Mouse (Mus musculus) adrenal gland, postnatal 10 days (tissue): ENCODE results near the gene Gm20773. TPM values are rescaled to one million over a fixed set of nuclear protein-coding genes. Genes with fewer than 3 reads are reported as not detected.
"Not testable (repeated sequence)": the region's sequence is repeated elsewhere in the genome, so short reads cannot be mapped to it uniquely, and the experiment has no call there.

Experiments
- DNase-seq: peaks from one replicate; pipeline ENCODE4 v3.0.0; 2021; ENCODE audit warnings: mixed read lengths
- long read RNA-seq, 2 experiments: library from polyadenylated mRNA; stranded (forward); transcript quantifications; one replicate each; pipeline ENCODE4 v2.0.0; 2021
- total RNA-seq, 2 experiments: library from RNA; stranded (reverse); gene quantifications; 2 replicates each; pipeline ENCODE4 v1.2.3; 2021

Gm20773 gene
- not detected for total RNA-seq
- long read RNA-seq, experiment 1 = 0 reads
- long read RNA-seq, experiment 2 = 0 reads

- not testable (repeated sequence) for DNase-seq
Measured at GRCm38 (mm10) chrY:13493726-13494125, at the start of gene Gm20773. Gene Gm20773 (plus strand): TSS chrY:13494026.

- DNase-seq = not testable (repeated sequence)
Measured at GRCm38 (mm10) chrY:13465479-13465878, 28.3 kb upstream of the Gm20773 start, which contains the start of gene Gm21866. Gene Gm21866 (minus strand): TSS chrY:13465579.

Other genes with a start within 250 kb of the Gm20773 start
- not detected for gene Gm21440, start 241.6 kb upstream of the Gm20773 start, total RNA-seq
- gene Gm21454, start 241.6 kb upstream of the Gm20773 start, total RNA-seq = not detected
- gene Gm21725, start 145.0 kb upstream of the Gm20773 start, total RNA-seq = not detected
- gene Gm21866, start 28.4 kb upstream of the Gm20773 start, total RNA-seq = not detected